Mouse (Mus musculus) heart, embryonic 12.5 days (tissue): ENCODE data around the gene Rtn4rl1. TPM values are rescaled to one million over a fixed set of nuclear protein-coding genes. Genes with fewer than 3 reads are reported as not detected.

Experiments
- ATAC-seq: fragments of 200-750 bp; cut with Nextera tagmentation; 2 replicates; pipeline ENCODE4 v1.8.0; 2017; ENCODE audit warnings: moderate TSS enrichment, moderate library complexity; ENCODE audit not compliant: insufficient number of reproducible peaks, low FRiP score
- H3K27ac ChIP-seq: fragments of 300-500 bp; sonication (generic); 2 replicates; pipeline ENCODE4 v1.5.1; 2016; ENCODE audit warnings: mild to moderate bottlenecking, moderate library complexity; ENCODE audit not compliant: poor library complexity, severe bottlenecking
- H3K27me3 ChIP-seq: fragments of 300-500 bp; sonication (generic); replicated peaks from 2 replicates; pipeline ENCODE4 v1.6.1; 2016; ENCODE audit warnings: mild to moderate bottlenecking, moderate library complexity
- H3K36me3 ChIP-seq: fragments of 300-500 bp; sonication (generic); 2 replicates; pipeline ENCODE4 v1.6.1; 2016; ENCODE audit warnings: mild to moderate bottlenecking, moderate library complexity
- H3K4me1 ChIP-seq: fragments of 300-500 bp; sonication (generic); replicated peaks from 2 replicates; pipeline ENCODE4 v1.6.1; 2016; ENCODE audit warnings: mild to moderate bottlenecking
- H3K4me2 ChIP-seq: fragments of 300-500 bp; sonication (generic); 2 replicates; pipeline ENCODE4 v1.6.1; 2016; ENCODE audit warnings: mild to moderate bottlenecking, moderate library complexity
- H3K4me3 ChIP-seq: fragments of 300-500 bp; sonication (generic); 2 replicates; pipeline ENCODE4 v1.5.1; 2016; ENCODE audit warnings: mild to moderate bottlenecking
- H3K9ac ChIP-seq: fragments of 300-500 bp; sonication (generic); 2 replicates; pipeline ENCODE4 v1.6.1; 2016; ENCODE audit warnings: mild to moderate bottlenecking, moderate library complexity
- H3K9me3 ChIP-seq: fragments of 300-500 bp; sonication (generic); replicated peaks from 2 replicates; pipeline ENCODE4 v1.6.1; 2016; ENCODE audit warnings: mild to moderate bottlenecking, moderate library complexity
- WGBS: fragments of 180-500 bp; shearing (Covaris S2); methylation state at CpG from one replicate; pipeline ENCODE4 v1.1.7; 2016; 5-methylcytosine and 5-hydroxymethylcytosine counted together
- polyA plus RNA-seq: library from polyadenylated mRNA; unstranded; fragments of >200 nt; fragmentation: Nextera tagmentation; extraction: Ambion mirVana; gene quantifications from 2 replicates; pipeline ENCODE4 v1.2.1, GENCODE M21; 2016

The Rtn4rl1 gene
- polyA plus RNA-seq, 1 experiment from 2014 or later = 16.8 TPM

GRCm38 (mm10) chr11:75191841-75192240 is 1.7 kb upstream of the Rtn4rl1 start:
- WGBS = 55% methylated on average over 6 of the region's 6 CpGs
- Histone ChIP-seq H3K27me3 (peaks cover 37% of the 10 kb centered on the region), H3K9ac (no peak overlapping the region), H3K27ac (no peak overlapping the region; the same call in 1 of the 2 replicates), H3K4me2 (0 out of 2 replicates have a peak overlapping the region, but pooled peaks have one; percentile 6), H3K4me3 (no peak overlapping the region), H3K36me3 (no peaks in the 10 kb centered on the region), H3K9me3 (no peaks in the 10 kb centered on the region), H3K4me1 (peaks cover 63% of the 10 kb centered on the region)
- no peak for ATAC-seq

DNA sequence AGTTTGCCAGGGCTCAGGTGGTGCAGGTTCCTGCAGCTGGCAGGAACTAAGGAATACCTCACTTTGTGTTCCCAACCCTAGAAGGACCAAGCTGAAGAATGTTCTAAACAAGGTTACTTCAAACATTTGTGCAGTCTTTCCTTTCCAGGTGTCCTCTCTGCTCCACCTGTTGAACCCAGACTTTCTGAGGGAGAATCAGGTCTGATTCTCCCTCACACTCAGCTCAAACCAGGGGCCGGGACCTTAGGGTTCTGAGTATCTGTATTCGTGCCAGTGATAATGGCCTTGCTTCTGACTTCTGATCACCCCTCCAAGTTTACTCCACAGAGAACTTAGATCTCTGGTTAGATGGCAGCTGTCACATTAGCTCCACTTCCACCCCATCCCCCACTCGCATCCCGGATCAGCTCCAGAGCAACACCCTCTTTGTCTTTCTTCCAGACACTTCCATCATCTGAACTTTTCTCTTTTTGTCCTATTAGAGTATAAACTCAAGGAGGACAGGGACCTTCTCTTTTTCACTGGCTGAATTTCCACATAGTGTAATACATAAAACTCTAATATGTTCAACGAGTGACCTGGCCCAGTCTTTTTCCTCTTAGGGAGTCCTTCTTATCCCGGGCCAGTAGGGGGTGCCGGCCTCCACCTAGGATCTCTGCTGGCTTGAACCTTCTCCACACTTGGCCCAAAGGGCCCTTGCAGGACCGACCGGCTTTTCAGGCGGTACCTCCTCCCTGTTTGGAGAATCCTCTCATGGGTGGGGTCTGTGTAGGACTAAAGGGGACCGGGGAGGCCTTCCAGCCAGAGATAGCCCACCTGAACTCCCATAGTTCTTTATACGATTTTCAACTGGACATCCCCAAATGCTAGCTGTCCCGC is 1.0 kb upstream of the Rtn4rl1 start:
- Histone ChIP-seq H3K36me3 (no peaks in the 10 kb centered on the region), H3K4me1 (peaks cover 67% of the 10 kb centered on the region), H3K27me3 (peaks cover 42% of the 10 kb centered on the region), H3K9me3 (no peaks in the 10 kb centered on the region), H3K4me2 (peak overlapping the region; percentile 87), H3K4me3 (peak overlapping the region; percentile 71), H3K27ac (peak overlapping the region; percentile 84), H3K9ac (peak overlapping the region; percentile 80)
- WGBS = 23% methylated on average over 13 of the region's 13 CpGs
- peak; percentile 37; the same call in 1 of the 2 replicates for ATAC-seq

DNA sequence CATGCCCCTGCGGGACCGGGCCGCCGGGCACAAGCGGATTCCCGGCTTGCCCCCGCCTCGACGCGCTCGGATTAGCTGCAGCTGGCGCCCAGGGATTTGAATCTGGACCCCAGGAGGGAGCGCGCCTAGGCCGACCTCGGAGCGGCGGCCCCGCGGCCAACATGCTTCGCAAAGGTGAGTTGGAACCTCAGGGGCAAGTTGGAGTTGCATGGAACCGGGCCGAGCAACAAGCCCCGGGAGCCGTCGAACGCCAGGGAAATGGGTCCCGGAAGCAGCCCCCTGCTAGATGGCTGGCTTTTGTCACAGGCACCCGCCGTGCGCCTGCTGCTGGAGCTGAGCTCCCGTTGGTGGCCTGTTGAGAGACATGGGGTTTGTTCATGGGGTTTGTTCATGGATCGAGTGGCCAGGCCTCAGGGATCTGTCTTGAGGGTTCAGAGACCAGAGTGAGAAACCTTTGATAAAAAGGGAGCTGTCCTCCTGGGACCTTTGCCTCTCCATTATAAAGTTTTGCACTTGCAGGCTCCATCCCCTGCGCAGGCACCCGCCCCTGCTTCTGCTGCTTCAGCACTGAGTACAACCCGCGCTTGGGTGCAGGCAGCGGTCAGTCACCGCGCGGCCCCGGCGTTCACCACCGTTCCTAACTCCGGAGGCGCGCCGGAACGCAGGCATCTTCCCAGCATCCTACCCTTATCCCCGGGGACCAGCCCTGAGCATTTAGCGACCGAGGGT is 702 bp downstream of the Rtn4rl1 start:
- H3K4me3 ChIP-seq = peak overlapping the region; percentile 71
- ATAC-seq = no peak
- peak overlapping the region; percentile 87 for H3K4me2 ChIP-seq
- peak overlapping the region; percentile 80 for H3K9ac ChIP-seq
- peaks cover 62% of the 10 kb centered on the region for H3K4me1 ChIP-seq
- H3K27ac ChIP-seq = peak overlapping the region; percentile 84
- H3K27me3 ChIP-seq = peaks cover 42% of the 10 kb centered on the region
- H3K9me3 ChIP-seq = no peaks in the 10 kb centered on the region
- H3K36me3 ChIP-seq = no peaks in the 10 kb centered on the region
- WGBS = under 1% methylated on average over 52 of the region's 52 CpGs

GRCm38 (mm10) chr11:75194850-75195461 is 1.4 kb downstream of the Rtn4rl1 start:
- Histone ChIP-seq H3K4me3 (peak overlapping the region; percentile 71), H3K9ac (peak overlapping the region; percentile 80), H3K4me1 (peaks cover 63% of the 10 kb centered on the region), H3K4me2 (peak overlapping the region; percentile 87), H3K27me3 (peaks cover 42% of the 10 kb centered on the region), H3K27ac (peak overlapping the region; percentile 84), H3K9me3 (no peaks in the 10 kb centered on the region; the same call in 1 of the 2 replicates), H3K36me3 (no peaks in the 10 kb centered on the region)
- 2% methylated on average over 39 of the region's 39 CpGs for WGBS
- ATAC-seq = no peak

DNA sequence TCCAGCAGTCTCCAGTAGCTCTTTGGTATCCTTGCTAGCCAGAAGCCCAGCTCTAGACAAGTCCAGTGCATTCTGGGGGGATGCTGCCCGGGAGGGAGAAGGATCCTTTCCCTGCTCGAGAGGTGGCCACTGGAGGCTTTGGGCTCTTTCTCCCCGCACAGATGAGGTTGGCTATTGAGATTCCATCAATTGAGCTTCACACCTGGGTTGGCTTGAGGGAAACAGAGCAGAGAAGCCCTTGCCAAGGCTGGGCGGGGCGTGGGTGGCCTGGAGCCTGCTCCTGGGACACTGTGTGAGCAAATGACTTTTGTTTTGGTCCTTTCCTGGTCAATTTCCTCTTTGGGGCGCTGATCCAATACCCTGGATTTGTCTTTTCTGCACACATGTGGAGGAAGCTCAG is 2.5 kb downstream of the Rtn4rl1 start:
- H3K27ac ChIP-seq = no peak overlapping the region
- H3K27me3 ChIP-seq = peaks cover 42% of the 10 kb centered on the region
- peaks cover 68% of the 10 kb centered on the region for H3K4me1 ChIP-seq
- no peak overlapping the region for H3K9ac ChIP-seq
- H3K36me3 ChIP-seq = no peaks in the 10 kb centered on the region
- no peak overlapping the region for H3K4me3 ChIP-seq
- ATAC-seq = no peak
- 0 out of 2 replicates have a peak overlapping the region, but pooled peaks have one; percentile 87 for H3K4me2 ChIP-seq
- H3K9me3 ChIP-seq = no peaks in the 10 kb centered on the region; the same call in 1 of the 2 replicates
- 60% methylated on average over 6 of the region's 6 CpGs for WGBS

DNA sequence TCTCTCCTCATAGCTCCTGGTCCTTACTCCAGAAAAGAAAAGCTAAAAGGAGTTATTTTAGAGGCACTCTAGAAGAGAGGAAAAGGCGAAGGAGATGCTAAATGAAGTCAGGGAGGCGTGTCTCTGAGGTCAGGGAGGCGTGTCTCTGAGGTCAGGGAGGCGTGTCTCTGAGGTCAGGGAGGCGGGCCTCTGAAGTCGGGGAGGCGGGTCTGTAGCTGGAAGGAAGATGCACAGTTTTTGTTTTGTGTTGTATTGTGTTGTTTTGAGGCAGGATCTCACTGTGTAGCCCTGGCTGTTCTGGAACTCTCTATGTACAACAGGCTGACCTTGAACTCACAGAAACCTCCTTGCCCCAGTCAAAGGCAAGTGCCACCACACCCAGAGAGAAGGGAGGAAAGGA is 4.4 kb downstream of the Rtn4rl1 start:
- no peak for ATAC-seq
- H3K4me2 ChIP-seq = no peak overlapping the region
- H3K4me3 ChIP-seq = no peak overlapping the region
- H3K9ac ChIP-seq = no peak overlapping the region
- WGBS = 35% methylated on average over 7 of the region's 7 CpGs
- H3K9me3 ChIP-seq = no peaks in the 10 kb centered on the region; the same call in 1 of the 2 replicates
- H3K36me3 ChIP-seq = no peaks in the 10 kb centered on the region
- H3K27ac ChIP-seq = no peak overlapping the region
- peaks cover 71% of the 10 kb centered on the region for H3K4me1 ChIP-seq
- H3K27me3 ChIP-seq = peaks cover 42% of the 10 kb centered on the region

DNA sequence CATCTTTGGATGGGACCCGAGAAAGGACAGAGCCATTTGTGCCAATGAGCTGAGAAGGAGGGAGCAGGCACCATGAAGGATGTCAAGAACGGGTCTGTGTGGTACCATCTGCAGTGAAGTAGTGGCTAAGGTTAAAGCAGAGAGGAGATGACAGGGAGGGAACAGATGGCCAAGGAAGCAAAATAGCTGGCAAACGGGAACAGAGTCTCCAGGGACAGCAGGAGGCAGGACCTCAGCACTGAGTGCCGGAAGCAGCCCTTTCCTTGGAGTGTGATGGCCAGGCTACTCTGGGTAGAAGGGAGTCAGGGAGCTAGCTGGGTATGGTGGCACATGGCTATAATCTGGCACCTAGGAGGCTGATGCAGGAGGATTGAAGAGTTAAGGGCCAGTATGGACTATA is 5.2 kb downstream of the Rtn4rl1 start:
- Histone ChIP-seq H3K27ac (no peak overlapping the region), H3K4me2 (no peak overlapping the region), H3K4me1 (peaks cover 73% of the 10 kb centered on the region), H3K36me3 (no peaks in the 10 kb centered on the region), H3K9ac (no peak overlapping the region), H3K4me3 (no peak overlapping the region), H3K27me3 (peaks cover 36% of the 10 kb centered on the region), H3K9me3 (no peaks in the 10 kb centered on the region; the same call in 1 of the 2 replicates)
- no peak for ATAC-seq
- 62% methylated on average over 4 of the region's 4 CpGs for WGBS

DNA sequence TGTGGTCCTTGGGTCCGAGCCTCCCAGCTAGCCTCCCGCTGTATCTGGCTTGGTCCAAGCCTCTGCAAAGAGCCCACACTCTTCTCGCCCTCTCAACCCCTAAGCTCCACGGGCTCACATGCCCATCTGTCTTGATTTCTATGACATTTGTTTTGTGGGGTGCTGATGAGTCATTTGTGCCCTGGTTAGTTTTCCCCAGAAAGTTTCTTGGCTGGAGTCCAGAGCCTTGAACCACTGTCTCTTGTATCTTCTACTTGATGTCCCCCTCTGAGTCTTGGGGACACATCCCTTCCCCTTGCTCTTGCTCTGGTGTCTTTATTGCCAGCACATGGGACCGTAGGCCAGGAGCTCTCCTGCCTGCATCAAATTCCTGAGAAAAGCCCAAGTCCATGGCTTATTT is 6.4 kb downstream of the Rtn4rl1 start:
- Histone ChIP-seq H3K9ac (no peak overlapping the region), H3K4me3 (no peak overlapping the region), H3K4me2 (no peak overlapping the region), H3K27me3 (peaks cover 24% of the 10 kb centered on the region), H3K9me3 (no peaks in the 10 kb centered on the region; the same call in 1 of the 2 replicates), H3K27ac (no peak overlapping the region), H3K36me3 (no peaks in the 10 kb centered on the region), H3K4me1 (peaks cover 77% of the 10 kb centered on the region)
- 75% methylated on average over 5 of the region's 5 CpGs for WGBS
- ATAC-seq = no peak

DNA sequence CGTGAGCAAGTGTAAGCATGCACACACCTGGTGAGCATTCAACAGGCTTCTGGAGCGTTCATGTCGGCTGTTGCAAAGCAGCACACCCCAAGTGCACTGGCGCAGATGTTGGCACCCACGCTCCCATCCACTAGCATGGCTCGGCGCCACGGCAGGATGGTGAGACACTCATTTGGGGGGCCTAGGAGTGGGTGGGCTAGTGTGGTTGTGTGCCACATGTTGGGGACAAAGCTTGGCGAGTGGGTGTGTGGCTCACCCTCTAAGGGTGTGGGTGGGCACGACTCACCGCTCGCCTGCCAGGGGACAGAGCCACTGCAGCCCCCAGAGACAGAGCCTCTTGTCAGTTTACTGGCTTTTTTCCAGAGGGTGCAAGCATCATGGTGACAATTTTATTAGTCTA is 7.4 kb downstream of the Rtn4rl1 start:
- H3K27me3 ChIP-seq = peaks cover 14% of the 10 kb centered on the region
- H3K4me2 ChIP-seq = no peak overlapping the region
- H3K27ac ChIP-seq = no peak overlapping the region
- peaks cover 78% of the 10 kb centered on the region for H3K4me1 ChIP-seq
- no peaks in the 10 kb centered on the region for H3K36me3 ChIP-seq
- ATAC-seq = no peak
- no peak overlapping the region for H3K9ac ChIP-seq
- H3K4me3 ChIP-seq = no peak overlapping the region
- 88% methylated on average over 12 of the region's 12 CpGs for WGBS
- H3K9me3 ChIP-seq = no peaks in the 10 kb centered on the region; the same call in 1 of the 2 replicates

DNA sequence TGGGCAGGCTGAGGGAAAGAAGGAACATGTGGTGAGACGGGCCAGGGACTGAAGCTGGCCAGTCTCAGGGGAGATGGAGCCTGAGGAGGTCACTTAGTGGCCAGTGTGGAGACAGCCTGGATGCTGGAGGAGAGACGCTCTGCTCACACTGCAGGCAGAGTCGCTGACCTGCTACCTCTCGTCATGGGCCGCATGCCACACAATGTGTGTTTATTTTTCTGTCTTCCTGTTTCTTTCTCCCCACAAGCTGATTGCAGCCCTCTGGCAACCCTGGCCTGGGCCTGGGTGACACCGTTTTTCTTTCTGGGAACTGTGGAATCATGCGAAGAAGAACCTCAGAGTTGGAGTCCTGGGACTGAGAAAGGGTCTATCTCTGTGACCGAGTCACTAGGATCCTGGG is 8.1 kb downstream of the Rtn4rl1 start:
- no peak overlapping the region for H3K27ac ChIP-seq
- H3K27me3 ChIP-seq = peaks cover 6% of the 10 kb centered on the region
- H3K36me3 ChIP-seq = no peaks in the 10 kb centered on the region
- H3K4me2 ChIP-seq = no peak overlapping the region
- H3K9ac ChIP-seq = no peak overlapping the region
- no peaks in the 10 kb centered on the region; the same call in 1 of the 2 replicates for H3K9me3 ChIP-seq
- 45% methylated on average over 8 of the region's 8 CpGs for WGBS
- ATAC-seq = no peak
- H3K4me3 ChIP-seq = no peak overlapping the region
- peaks cover 76% of the 10 kb centered on the region for H3K4me1 ChIP-seq

DNA sequence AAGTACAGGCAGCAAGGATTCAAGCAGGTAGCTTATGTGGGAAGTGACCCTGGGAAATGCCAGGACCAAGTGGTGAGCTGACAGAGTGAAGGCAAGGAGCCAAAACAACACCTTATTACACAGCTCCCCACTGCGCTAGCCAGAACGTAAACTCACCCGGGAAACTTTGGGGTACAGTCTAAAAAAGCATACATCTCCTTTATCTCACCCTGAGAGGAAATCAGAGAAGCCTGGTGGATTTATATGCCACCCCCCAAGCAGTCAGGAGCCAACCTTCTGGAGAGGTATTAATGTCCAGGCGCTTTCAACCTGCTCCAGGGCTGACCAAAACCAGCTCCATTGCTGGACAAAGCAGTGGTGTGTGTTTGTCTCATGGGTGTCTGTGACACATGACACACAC is 10.3 kb downstream of the Rtn4rl1 start:
- peaks cover 84% of the 10 kb centered on the region for H3K4me1 ChIP-seq
- no peak overlapping the region; the same call in 1 of the 2 replicates for H3K27ac ChIP-seq
- H3K9me3 ChIP-seq = no peaks in the 10 kb centered on the region; the same call in 1 of the 2 replicates
- 70% methylated on average over 4 of the region's 4 CpGs for WGBS
- no peak for ATAC-seq
- H3K27me3 ChIP-seq = no peaks in the 10 kb centered on the region
- no peak overlapping the region for H3K4me3 ChIP-seq
- no peak overlapping the region for H3K4me2 ChIP-seq
- H3K9ac ChIP-seq = no peak overlapping the region
- no peaks in the 10 kb centered on the region for H3K36me3 ChIP-seq
